Mouse (Mus musculus) ovary, adult 2 months (tissue): ENCODE data around the gene Mill1. TPM values are rescaled to one million over a fixed set of nuclear protein-coding genes. Genes with fewer than 3 reads are reported as not detected.

Source experiments
- polyA plus RNA-seq: library from polyadenylated mRNA; depleted of rRNA; stranded (reverse); fragments of >200 nt; gene quantifications from 2 replicates; pipeline ENCODE4 v1.2.3, GENCODE M21; 2012; rRNA removed

Gene Mill1
- polyA plus RNA-seq = 0.08 TPM in 1 of 2 replicates, not detected in the other

DNA sequence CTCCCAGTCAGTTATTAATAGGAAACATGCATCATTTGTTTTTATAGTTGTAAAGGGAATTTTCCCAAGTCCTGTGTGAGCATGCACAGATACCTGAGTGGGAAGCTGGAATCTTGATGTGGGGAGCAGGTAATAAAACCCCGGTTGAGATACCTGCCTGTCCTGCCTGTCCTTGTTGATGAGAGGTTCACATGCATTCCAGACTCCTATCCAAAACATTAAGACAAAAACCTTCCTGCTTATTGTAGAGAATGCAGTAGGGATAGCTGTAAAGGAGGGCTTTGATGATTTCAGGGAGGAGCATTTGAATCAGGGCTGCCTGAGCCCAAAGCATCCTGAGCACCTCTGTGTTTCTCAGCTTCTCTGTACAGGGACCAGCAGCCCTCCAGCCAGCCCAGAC is at the start of gene Mill1:
Gene Mill1 (plus strand): TSS at position 301 of the 400 bp plus-strand sequence.

Other genes starting within 250 kb of the Mill1 start
- not detected in 2 replicates for gene Ceacam13, start 235.5 kb upstream of the Mill1 start, polyA plus RNA-seq
- gene Ceacam12, start 179.4 kb upstream of the Mill1 start, polyA plus RNA-seq = not detected in 2 replicates
- not detected in 2 replicates for gene Igfl3, start 68.9 kb upstream of the Mill1 start, polyA plus RNA-seq
- not detected in 2 replicates for gene Psg18, start 109.7 kb downstream of the Mill1 start, polyA plus RNA-seq
- not detected in 2 replicates for gene Psg28, start 186.7 kb downstream of the Mill1 start, polyA plus RNA-seq
- not detected in 2 replicates for gene Psg26, start 238.8 kb downstream of the Mill1 start, polyA plus RNA-seq